Comparison of ENCODE assay signal across 9 mouse cellular contexts in the genomic region with DNA sequence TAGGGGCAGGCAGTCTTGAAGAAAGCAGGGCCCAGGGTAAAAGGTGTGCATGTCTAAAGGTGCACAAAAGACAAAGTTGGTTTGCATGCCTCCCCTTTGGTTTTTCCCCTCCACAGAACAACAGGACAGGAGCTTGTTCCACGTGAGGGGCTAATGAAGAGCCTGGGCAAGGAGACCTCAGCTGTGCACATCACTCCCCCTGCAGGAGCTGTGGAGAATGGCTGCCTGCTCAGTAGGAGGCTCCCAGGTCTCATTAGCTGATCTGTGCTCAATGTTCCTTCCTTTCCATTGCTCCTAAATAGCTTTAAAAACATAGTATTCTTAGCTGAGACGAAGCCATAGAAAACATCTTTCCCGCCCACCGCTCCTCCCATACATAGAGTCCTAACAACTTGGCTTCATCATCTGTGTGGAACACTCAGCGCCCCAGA. TPM values are rescaled to one million over a fixed set of nuclear protein-coding genes. Genes with fewer than 3 reads are reported as not detected.
DNase-seq lines count a peak whose midpoint lies in the region; ATAC-seq and TF ChIP-seq lines count a peak whose summit lies in the region.
"Had no signal": no experiment of that assay in that cellular context is flagged by ENCODE, and none has a peak within 500 bp of the region (broad histone marks: within the 10 kb centered on the region; RNA-seq: fewer than 3 reads in every experiment).

No protein-coding gene starts in this region.

- no peaks in the 10 kb centered on the region for H3K9me3 ChIP-seq in forebrain, embryonic 11.5 days (ENCODE audit: control insufficient read depth, low read length)
- no peaks in the 10 kb centered on the region for H3K9me3 ChIP-seq in forebrain, embryonic 13.5 days (replicated peaks)
- no peaks in the 10 kb centered on the region for H3K9me3 ChIP-seq in lung, postnatal 0 days (ENCODE audit: low read length)

- TF ChIP-seq CTCF in lung, postnatal 0 days (IDR thresholded peaks at IDR 0.05): peak; percentile 80

- no peak for ATAC-seq in forebrain, embryonic 11.5 days (replicated peaks; ENCODE audit: low FRiP score)
- ATAC-seq in forebrain, embryonic 13.5 days: no peak
- no peak; the same call in 1 of the 2 replicates for ATAC-seq in lung, postnatal 0 days

- no peak overlapping the region for H3K4me3 ChIP-seq in forebrain, embryonic 11.5 days (ENCODE audit: low read depth, low read length)
- no peak overlapping the region for H3K4me3 ChIP-seq in forebrain, embryonic 13.5 days
- H3K4me3 ChIP-seq in lung, postnatal 0 days (ENCODE audit: low read depth, low read length): no peak overlapping the region

- H3K27me3 ChIP-seq in forebrain, embryonic 11.5 days (ENCODE audit: control insufficient read depth, insufficient read depth, low read length): no peaks in the 10 kb centered on the region
- H3K27me3 ChIP-seq in forebrain, embryonic 13.5 days: no peaks in the 10 kb centered on the region
- no peaks in the 10 kb centered on the region for H3K27me3 ChIP-seq in lung, postnatal 0 days (replicated peaks; ENCODE audit: insufficient read depth, low read length)

- no peak overlapping the region for H3K4me2 ChIP-seq in forebrain, embryonic 11.5 days (ENCODE audit: low read depth, low read length, severe bottlenecking)
- H3K4me2 ChIP-seq in forebrain, embryonic 13.5 days: no peak overlapping the region
- H3K4me2 ChIP-seq in lung, postnatal 0 days (replicated peaks; ENCODE audit: low read depth, low read length): no peak overlapping the region

- WGBS in forebrain, embryonic 11.5 days: 66% methylated on average over 5 of the region's 5 CpGs
- 59% methylated on average over 5 of the region's 5 CpGs for WGBS in forebrain, embryonic 13.5 days
- 68% methylated on average over 5 of the region's 5 CpGs for WGBS in lung, postnatal 0 days

- no peaks in the 10 kb centered on the region for H3K36me3 ChIP-seq in forebrain, embryonic 11.5 days (ENCODE audit: control insufficient read depth, insufficient read depth, low read length)
- H3K36me3 ChIP-seq in forebrain, embryonic 13.5 days (ENCODE audit: poor library complexity, severe bottlenecking): peaks cover 24% of the 10 kb centered on the region
- no peaks in the 10 kb centered on the region for H3K36me3 ChIP-seq in lung, postnatal 0 days (ENCODE audit: insufficient read depth, low read length)

- DNase-seq in forebrain, embryonic 11.5 days (ENCODE audit: low spot score): peak; percentile 66
- peak; percentile 33 to 51 for DNase-seq in spleen, adult 18-20 months
- DNase-seq in spleen, adult 12 weeks (ENCODE audit: low spot score): no peak
- DNase-seq in embryo, embryonic 9.5 days (ENCODE audit: extremely low spot score): peak; percentile 33
- DNase-seq in kidney, adult 8-10 months: peak; percentile 36 to 56
- peak; percentile 34 for DNase-seq in lung, postnatal 0 days (ENCODE audit: low spot score)
- DNase-seq in spleen, postnatal 36 days (ENCODE audit: low spot score in 2 of 2): peak; percentile 56 to 62

- peaks cover 2% of the 10 kb centered on the region; the same call in 1 of the 2 replicates for H3K4me1 ChIP-seq in forebrain, embryonic 11.5 days (replicated peaks; ENCODE audit: control insufficient read depth, insufficient read depth, low read length)
- H3K4me1 ChIP-seq in forebrain, embryonic 13.5 days: peaks cover 23% of the 10 kb centered on the region
- H3K4me1 ChIP-seq in lung, postnatal 0 days (ENCODE audit: insufficient read depth, low read depth, low read length): no peaks in the 10 kb centered on the region

- no peak overlapping the region for H3K9ac ChIP-seq in forebrain, embryonic 11.5 days (ENCODE audit: low read length)
- H3K9ac ChIP-seq in forebrain, embryonic 13.5 days: no peak overlapping the region
- no peak overlapping the region for H3K9ac ChIP-seq in lung, postnatal 0 days (replicated peaks; ENCODE audit: low read depth)

- no peak overlapping the region for H3K27ac ChIP-seq in forebrain, embryonic 11.5 days (ENCODE audit: low read depth, low read length)
- no peak overlapping the region for H3K27ac ChIP-seq in forebrain, embryonic 13.5 days
- H3K27ac ChIP-seq in lung, postnatal 0 days (ENCODE audit: low read length): no peak overlapping the region
- H3K27ac ChIP-seq: macrophage had no signal

- no peak for TF ChIP-seq EP300 in lung, postnatal 0 days (IDR thresholded peaks at IDR 0.05)

RNA-seq across cellular contexts. Expression of gene Camk1g, which starts 6.3 kb away (rescaled TPM):
- 15.0 and 17.4 TPM in 2 replicates for polyA plus RNA-seq in forebrain, embryonic 11.5 days (2014; fragmentation: Nextera tagmentation; extraction: Ambion mirVana)
- polyA plus RNA-seq in forebrain, embryonic 13.5 days (2015; fragmentation: Nextera tagmentation; extraction: Ambion mirVana): 26.7 and 30.0 TPM in 2 replicates
- 14.4 and 15.9 TPM in 2 replicates for polyA plus RNA-seq in lung, postnatal 0 days (2015; fragmentation: Nextera tagmentation; extraction: Ambion mirVana)
- polyA plus RNA-seq: macrophage had no signal
